Mouse (Mus musculus): ENCODE measurements at regions not wholly inside any gene's neighbourhood (a gene's known extent, or its start where the extent isn't known, plus 50 kb on each side); places are given as distances from the start of the nearest gene placed in this dataset.

- TF ChIP-seq CTCF (IDR thresholded peaks at IDR 0.05; ENCODE audit: control insufficient read depth, insufficient read depth, insufficient read length) (no peak), CEBPB (IDR thresholded peaks at IDR 0.05; ENCODE audit: low read depth) (no peak), USF1 (IDR thresholded peaks at IDR 0.05; ENCODE audit: low read depth) (no peak), FOSL1 (IDR thresholded peaks at IDR 0.05; ENCODE audit: insufficient read depth, low read length, poor library complexity, severe bottlenecking) (no peak), MAX (IDR thresholded peaks at IDR 0.05) (no peak), MYOG (IDR thresholded peaks at IDR 0.05; ENCODE audit: control insufficient read depth, extremely low read depth, insufficient read length) (no peak), MYOD1 (IDR thresholded peaks at IDR 0.05; ENCODE audit: control insufficient read depth, insufficient read length, low read depth) (no peak)
- Histone ChIP-seq H3K79me2 (ENCODE audit: control insufficient read depth, insufficient read depth) (no peaks in the 10 kb centered on the region), H3ac (ENCODE audit: control insufficient read depth, insufficient read length, low read depth) (no peak overlapping the region), H3K27me3 (ENCODE audit: control insufficient read depth, insufficient read depth, insufficient read length) (peaks cover 30% of the 10 kb centered on the region), H3K36me3 (ENCODE audit: control insufficient read depth, insufficient read depth) (no peaks in the 10 kb centered on the region), H3K79me3 (ENCODE audit: low read depth) (no peaks in the 10 kb centered on the region), H3K4me3 (ENCODE audit: insufficient read depth, poor library complexity, severe bottlenecking) (no peak overlapping the region)
Observed at GRCm38 (mm10) chr5:129406259-129406658, 94.8 kb upstream of the Sfswap start.

GRCm38 (mm10) chr5:129409440-129410004 is 91.5 kb upstream of the Sfswap start:
- Histone ChIP-seq H3K79me3 (ENCODE audit: low read depth) (no peaks in the 10 kb centered on the region), H3K27me3 (ENCODE audit: control insufficient read depth, insufficient read depth, insufficient read length) (peaks cover 38% of the 10 kb centered on the region), H3K79me2 (ENCODE audit: control insufficient read depth, insufficient read depth) (no peaks in the 10 kb centered on the region), H3K36me3 (ENCODE audit: control insufficient read depth, insufficient read depth) (no peaks in the 10 kb centered on the region), H3ac (ENCODE audit: control insufficient read depth, insufficient read length, low read depth) (no peak overlapping the region), H3K4me3 (ENCODE audit: insufficient read depth, poor library complexity, severe bottlenecking) (no peak overlapping the region)
- TF ChIP-seq USF1 (IDR thresholded peaks at IDR 0.05; ENCODE audit: low read depth) (no peak), MYOD1 (IDR thresholded peaks at IDR 0.05; ENCODE audit: control insufficient read depth, insufficient read length, low read depth) (no peak), MYOG (IDR thresholded peaks at IDR 0.05; ENCODE audit: control insufficient read depth, extremely low read depth, insufficient read length) (no peak), MAX (IDR thresholded peaks at IDR 0.05) (no peak), CEBPB (IDR thresholded peaks at IDR 0.05; ENCODE audit: low read depth) (no peak), CTCF (IDR thresholded peaks at IDR 0.05; ENCODE audit: control insufficient read depth, insufficient read depth, insufficient read length) (no peak), FOSL1 (IDR thresholded peaks at IDR 0.05; ENCODE audit: insufficient read depth, low read length, poor library complexity, severe bottlenecking) (no peak)

- Histone ChIP-seq H3K4me3 (ENCODE audit: insufficient read depth, poor library complexity, severe bottlenecking) (no peak overlapping the region), H3K79me3 (ENCODE audit: low read depth) (no peaks in the 10 kb centered on the region), H3K36me3 (ENCODE audit: control insufficient read depth, insufficient read depth) (no peaks in the 10 kb centered on the region), H3ac (ENCODE audit: control insufficient read depth, insufficient read length, low read depth) (no peak overlapping the region), H3K27me3 (ENCODE audit: control insufficient read depth, insufficient read depth, insufficient read length) (peaks cover 27% of the 10 kb centered on the region), H3K79me2 (ENCODE audit: control insufficient read depth, insufficient read depth) (no peaks in the 10 kb centered on the region)
- TF ChIP-seq CTCF (IDR thresholded peaks at IDR 0.05; ENCODE audit: control insufficient read depth, insufficient read depth, insufficient read length) = no peak
- TF ChIP-seq USF1 (IDR thresholded peaks at IDR 0.05; ENCODE audit: low read depth) = no peak
- no peak for TF ChIP-seq MYOG (IDR thresholded peaks at IDR 0.05; ENCODE audit: control insufficient read depth, extremely low read depth, insufficient read length)
- TF ChIP-seq MAX (IDR thresholded peaks at IDR 0.05) = no peak
- TF ChIP-seq MYOD1 (IDR thresholded peaks at IDR 0.05; ENCODE audit: control insufficient read depth, insufficient read length, low read depth) = no peak
- TF ChIP-seq CEBPB (IDR thresholded peaks at IDR 0.05; ENCODE audit: low read depth) = no peak
- no peak for TF ChIP-seq FOSL1 (IDR thresholded peaks at IDR 0.05; ENCODE audit: insufficient read depth, low read length, poor library complexity, severe bottlenecking)
Observed at GRCm38 (mm10) chr5:129412161-129412560, 88.9 kb upstream of the Sfswap start.

- Histone ChIP-seq H3K4me3 (ENCODE audit: insufficient read depth, poor library complexity, severe bottlenecking) (no peak overlapping the region), H3K79me3 (ENCODE audit: low read depth) (no peaks in the 10 kb centered on the region), H3ac (ENCODE audit: control insufficient read depth, insufficient read length, low read depth) (no peak overlapping the region), H3K79me2 (ENCODE audit: control insufficient read depth, insufficient read depth) (no peaks in the 10 kb centered on the region), H3K36me3 (ENCODE audit: control insufficient read depth, insufficient read depth) (no peaks in the 10 kb centered on the region), H3K27me3 (ENCODE audit: control insufficient read depth, insufficient read depth, insufficient read length) (peaks cover 8% of the 10 kb centered on the region)
- TF ChIP-seq MYOG (IDR thresholded peaks at IDR 0.05; ENCODE audit: control insufficient read depth, extremely low read depth, insufficient read length) (no peak), CTCF (IDR thresholded peaks at IDR 0.05; ENCODE audit: control insufficient read depth, insufficient read depth, insufficient read length) (no peak), MYOD1 (IDR thresholded peaks at IDR 0.05; ENCODE audit: control insufficient read depth, insufficient read length, low read depth) (no peak), MAX (IDR thresholded peaks at IDR 0.05) (no peak), USF1 (IDR thresholded peaks at IDR 0.05; ENCODE audit: low read depth) (no peak), CEBPB (IDR thresholded peaks at IDR 0.05; ENCODE audit: low read depth) (no peak), FOSL1 (IDR thresholded peaks at IDR 0.05; ENCODE audit: insufficient read depth, low read length, poor library complexity, severe bottlenecking) (no peak)
Observed at GRCm38 (mm10) chr5:129414960-129415706, 85.9 kb upstream of the Sfswap start.

GRCm38 (mm10) chr5:129416425-129416824 is 84.6 kb upstream of the Sfswap start:
- Histone ChIP-seq H3ac (ENCODE audit: control insufficient read depth, insufficient read length, low read depth) (no peak overlapping the region), H3K36me3 (ENCODE audit: control insufficient read depth, insufficient read depth) (no peaks in the 10 kb centered on the region), H3K27me3 (ENCODE audit: control insufficient read depth, insufficient read depth, insufficient read length) (peaks cover 7% of the 10 kb centered on the region), H3K79me2 (ENCODE audit: control insufficient read depth, insufficient read depth) (no peaks in the 10 kb centered on the region), H3K4me3 (ENCODE audit: insufficient read depth, poor library complexity, severe bottlenecking) (no peak overlapping the region), H3K79me3 (ENCODE audit: low read depth) (no peaks in the 10 kb centered on the region)
- TF ChIP-seq MAX (IDR thresholded peaks at IDR 0.05) (no peak), MYOD1 (IDR thresholded peaks at IDR 0.05; ENCODE audit: control insufficient read depth, insufficient read length, low read depth) (no peak), CEBPB (IDR thresholded peaks at IDR 0.05; ENCODE audit: low read depth) (no peak), USF1 (IDR thresholded peaks at IDR 0.05; ENCODE audit: low read depth) (no peak), MYOG (IDR thresholded peaks at IDR 0.05; ENCODE audit: control insufficient read depth, extremely low read depth, insufficient read length) (no peak), CTCF (IDR thresholded peaks at IDR 0.05; ENCODE audit: control insufficient read depth, insufficient read depth, insufficient read length) (no peak), FOSL1 (IDR thresholded peaks at IDR 0.05; ENCODE audit: insufficient read depth, low read length, poor library complexity, severe bottlenecking) (no peak)

Measured in C2C12 (cell line).